Mouse (Mus musculus) urinary bladder, postnatal 4 days (tissue): ENCODE results near the gene Tmem169.

Source experiments
- DNase-seq, 2 experiments: peaks; one replicate each; pipeline ENCODE4 v3.0.0; 2021 to 2022; ENCODE audit warnings: low spot score in 2 of 2

Tmem169 gene

GRCm38 (mm10) chr1:72326162-72326821 lies 42.1 kb downstream of the Tmem169 start:
- DNase-seq, result no peak

GRCm38 (mm10) chr1:72334807-72335206 lies 50.6 kb downstream of the Tmem169 start:
- DNase-seq, result no peak

- no peak for DNase-seq
Observed at GRCm38 (mm10) chr1:72336780-72337179, 52.6 kb downstream of the Tmem169 start.

GRCm38 (mm10) chr1:72338341-72338740 lies 54.2 kb downstream of the Tmem169 start:
- no peak for DNase-seq

- DNase-seq, result no peak
Observed at GRCm38 (mm10) chr1:72347873-72348272, 63.7 kb downstream of the Tmem169 start.
